Mouse (Mus musculus) heart, postnatal 36 days (tissue): ENCODE data around the gene St3gal2. TPM values are rescaled to one million over a fixed set of nuclear protein-coding genes. Genes with fewer than 3 reads are reported as not detected.
"Not testable (repeated sequence)": the region's sequence is repeated elsewhere in the genome, so short reads cannot be mapped to it uniquely, and the experiment has no call there.

ENCODE experiments used
- DNase-seq, 2 experiments: peaks; one replicate each; pipeline ENCODE4 v3.0.0; 2021 to 2022
- intact Hi-C: fragments of 180-260 bp; cut with DNase I; formaldehyde crosslinking; loops from one replicate; pipeline ENCODE4 v1.15.1; 2025
- total RNA-seq, 2 experiments: library from RNA; stranded (reverse); gene quantifications; 2 replicates each; pipeline ENCODE4 v1.2.3; 2021

St3gal2 gene
- total RNA-seq, 2 experiments from 2014 or later: 27.5 to 28.3 TPM

DNA sequence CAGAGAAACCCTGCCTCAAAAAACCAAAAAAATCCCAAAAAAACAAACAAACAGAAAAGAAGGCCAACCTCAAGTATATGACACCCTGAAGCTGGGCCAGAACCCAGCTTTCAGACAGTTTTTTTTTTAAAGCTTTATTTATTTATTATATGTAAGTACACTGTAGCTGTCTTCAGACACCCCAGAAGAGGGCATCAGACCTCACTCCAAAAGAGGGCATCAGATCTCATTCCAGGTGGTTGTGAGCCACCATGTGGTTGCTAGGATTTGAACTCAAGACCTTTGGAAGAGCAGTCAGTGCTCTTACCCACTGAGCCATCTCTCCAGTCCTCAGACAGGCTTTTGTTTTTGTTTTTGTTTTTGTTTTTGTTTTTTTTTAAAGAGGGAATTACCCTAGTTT, 9.9 kb upstream of the St3gal2 start:
- intact Hi-C loops, DNase-seq: not testable (repeated sequence)

DNA sequence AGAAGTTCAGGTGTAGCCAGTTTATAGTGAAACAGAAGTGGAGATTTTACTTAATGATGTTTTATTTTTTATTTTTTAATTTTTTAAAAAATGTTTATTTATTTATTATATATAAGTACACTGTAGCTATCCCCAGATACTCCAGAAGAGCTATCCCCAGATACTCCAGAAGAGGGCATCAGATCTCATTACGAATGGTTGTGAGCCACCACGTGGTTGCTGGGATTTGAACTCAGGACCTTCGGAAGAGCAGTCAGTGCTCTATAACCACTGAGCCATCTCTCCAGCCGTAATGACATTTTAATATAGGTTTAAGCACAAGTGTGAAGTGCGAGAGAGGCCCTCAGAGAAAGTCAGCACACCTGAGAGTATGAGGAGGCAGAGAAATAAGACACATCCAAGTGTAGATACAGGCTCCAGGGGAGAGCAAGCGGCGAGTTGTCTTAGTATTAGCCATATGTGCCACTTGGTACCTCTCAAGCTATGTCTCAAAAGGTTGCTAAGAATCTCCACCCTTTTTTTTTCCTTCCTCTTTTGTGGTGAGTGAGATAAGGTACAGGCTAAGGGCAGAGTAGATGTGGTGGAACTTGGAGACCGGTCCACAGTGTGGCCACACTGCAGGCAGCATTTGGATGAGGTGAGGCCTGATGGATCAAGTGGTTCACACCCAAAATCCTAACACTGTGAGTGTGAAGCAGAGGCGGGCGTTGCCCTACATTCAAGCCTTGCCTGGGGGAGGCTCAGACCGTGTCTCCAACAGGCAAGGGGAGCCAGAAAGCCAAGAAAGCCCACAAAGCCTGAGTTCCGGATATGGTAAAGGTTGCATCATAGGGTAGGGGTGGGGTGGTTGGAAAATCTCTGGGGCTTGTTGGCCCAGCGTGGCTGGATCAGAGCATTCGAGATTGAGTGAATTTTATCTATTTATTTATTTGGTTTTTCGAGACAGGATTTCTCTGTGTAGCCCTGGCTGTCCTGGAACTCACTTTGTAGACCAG, 7.8 kb upstream of the St3gal2 start:
- intact Hi-C loops: no loop called here
- no peak for DNase-seq

DNA sequence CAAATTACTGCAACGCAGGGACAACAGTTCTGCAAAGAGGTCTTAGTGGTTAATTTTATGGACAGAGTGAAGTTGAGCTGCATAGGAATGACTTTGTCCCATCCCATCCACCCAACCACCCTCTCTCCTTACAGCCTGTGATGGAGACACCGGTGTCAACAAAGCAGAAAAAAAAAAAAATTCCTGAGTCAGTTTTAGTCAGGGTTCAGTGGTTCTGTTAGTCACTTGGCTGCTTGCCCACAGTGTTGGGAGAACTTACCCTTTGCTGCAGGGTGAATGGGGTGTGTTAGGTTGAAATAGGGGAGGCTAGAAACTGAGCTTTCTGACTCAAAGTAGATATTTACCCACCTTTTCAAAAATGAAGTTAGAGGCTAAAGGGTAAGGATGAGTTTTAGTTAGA, 2.3 kb upstream of the St3gal2 start:
- DNase-seq: no peak
- intact Hi-C loops: loop anchor here (5.0 kb wide), 1 partner anchor 80 kb away; the partner anchor contains the start of gene Ddx19a

DNA sequence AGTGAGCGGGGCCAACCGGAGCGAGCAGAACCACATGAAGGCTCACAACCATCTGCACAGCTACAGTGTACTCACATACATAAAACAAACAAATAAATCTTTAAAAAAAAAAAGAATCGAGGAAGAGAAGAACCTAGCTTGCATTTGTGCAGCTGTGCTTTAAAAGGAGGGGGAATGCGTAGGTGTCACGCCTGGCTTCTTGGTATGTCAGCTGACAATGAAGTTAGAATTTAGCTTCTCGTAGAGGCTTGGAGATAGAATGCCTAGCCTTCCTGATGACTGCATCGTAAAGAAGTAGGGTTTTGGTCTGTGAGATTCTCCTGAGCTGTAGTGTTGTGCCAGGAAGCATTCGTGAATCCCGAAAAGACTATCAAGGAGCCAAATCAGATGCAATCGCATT, 1.7 kb upstream of the St3gal2 start:
- intact Hi-C loops: loop anchor here (2.0 to 5.0 kb wide), 2 partner anchors 47 to 79 kb away; partner anchors contain the start of gene Ddx19a
- no peak for DNase-seq

DNA sequence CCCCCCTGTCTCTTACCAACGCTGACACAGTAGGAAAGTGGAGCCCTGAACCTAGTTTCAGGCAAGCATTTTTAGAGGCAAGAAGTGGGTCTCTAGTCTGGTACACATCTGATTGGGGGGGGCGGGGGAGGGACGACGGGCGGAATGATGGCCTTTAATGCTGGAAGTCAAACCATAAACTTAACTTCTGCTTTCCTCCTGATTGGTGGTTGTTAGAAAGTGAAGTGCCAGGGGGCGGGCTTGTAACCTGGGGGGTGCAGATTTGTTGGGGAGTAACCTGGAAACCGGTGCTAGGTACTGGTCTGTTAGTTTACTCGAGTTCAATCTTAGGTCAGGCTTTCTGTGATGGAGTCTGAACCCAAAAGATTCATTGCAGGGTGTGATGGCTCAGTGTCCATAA, 1.3 kb upstream of the St3gal2 start:
- intact Hi-C loops: loop anchor here (2.0 to 5.0 kb wide), 2 partner anchors 46 to 79 kb away; partner anchors contain the start of gene Ddx19a
- no peak for DNase-seq

DNA sequence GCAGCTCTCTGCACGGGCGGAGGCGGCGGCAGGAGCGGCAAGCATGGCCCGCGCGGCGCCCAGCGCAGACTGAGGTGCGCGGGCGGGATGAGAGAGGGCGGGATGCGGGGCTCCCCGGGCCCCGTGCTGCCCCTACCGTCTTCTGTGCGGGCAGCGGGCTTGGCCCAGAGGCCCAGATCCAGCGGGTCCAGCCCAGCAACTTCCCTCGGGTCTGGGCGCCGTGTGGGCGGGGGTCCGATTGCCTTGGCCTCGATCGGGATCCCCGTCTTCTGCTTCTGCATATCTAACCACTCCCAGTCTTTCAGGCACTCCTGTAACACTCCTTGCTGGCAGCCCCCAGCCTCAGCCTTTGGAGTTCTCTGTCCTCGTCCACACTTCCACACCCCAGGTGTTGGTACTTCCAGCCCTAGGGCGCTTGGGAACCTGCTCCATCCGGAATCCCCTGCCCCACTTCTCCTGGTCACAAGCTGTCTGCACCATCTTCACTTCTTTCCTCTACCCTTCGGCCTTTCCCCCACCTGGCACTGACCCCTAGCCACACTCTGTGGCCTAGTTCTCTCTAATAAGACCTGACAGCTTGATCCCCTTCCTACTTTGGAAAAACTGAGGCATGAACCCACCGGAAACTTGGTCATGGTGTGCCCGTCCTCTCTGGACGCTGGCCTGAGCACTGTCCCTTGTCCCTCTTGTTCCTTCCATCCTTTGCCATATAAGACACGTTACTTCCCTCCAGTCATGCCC, 480 bp downstream of the St3gal2 start:
- DNase-seq: no peak
- intact Hi-C loops: no loop called here

DNA sequence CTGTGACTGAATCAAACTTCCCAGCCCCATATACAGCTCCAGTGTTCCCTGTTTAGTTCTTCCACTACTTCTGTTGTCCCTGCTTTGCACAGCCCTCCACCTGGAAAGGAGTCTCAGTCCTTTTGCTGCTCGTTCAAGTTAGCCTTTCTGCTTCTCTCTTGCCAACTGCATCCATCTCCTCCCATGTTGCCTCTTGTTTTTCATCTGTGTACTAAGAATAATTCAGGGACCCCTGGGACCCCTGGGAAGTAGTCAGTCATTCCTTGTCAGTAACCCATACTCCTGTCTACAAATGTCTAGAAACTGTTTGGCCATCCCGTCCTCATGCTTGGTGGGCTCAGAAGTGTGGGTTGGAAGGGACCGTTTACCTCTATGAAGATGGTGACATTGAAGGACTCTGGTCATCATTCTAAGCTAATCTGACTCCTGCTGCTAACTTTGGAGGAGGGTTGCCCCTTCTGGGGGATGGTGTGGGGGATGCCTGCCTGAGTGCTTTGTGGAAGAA, 1.1 kb downstream of the St3gal2 start:
- intact Hi-C loops: no loop called here
- no peak for DNase-seq

DNA sequence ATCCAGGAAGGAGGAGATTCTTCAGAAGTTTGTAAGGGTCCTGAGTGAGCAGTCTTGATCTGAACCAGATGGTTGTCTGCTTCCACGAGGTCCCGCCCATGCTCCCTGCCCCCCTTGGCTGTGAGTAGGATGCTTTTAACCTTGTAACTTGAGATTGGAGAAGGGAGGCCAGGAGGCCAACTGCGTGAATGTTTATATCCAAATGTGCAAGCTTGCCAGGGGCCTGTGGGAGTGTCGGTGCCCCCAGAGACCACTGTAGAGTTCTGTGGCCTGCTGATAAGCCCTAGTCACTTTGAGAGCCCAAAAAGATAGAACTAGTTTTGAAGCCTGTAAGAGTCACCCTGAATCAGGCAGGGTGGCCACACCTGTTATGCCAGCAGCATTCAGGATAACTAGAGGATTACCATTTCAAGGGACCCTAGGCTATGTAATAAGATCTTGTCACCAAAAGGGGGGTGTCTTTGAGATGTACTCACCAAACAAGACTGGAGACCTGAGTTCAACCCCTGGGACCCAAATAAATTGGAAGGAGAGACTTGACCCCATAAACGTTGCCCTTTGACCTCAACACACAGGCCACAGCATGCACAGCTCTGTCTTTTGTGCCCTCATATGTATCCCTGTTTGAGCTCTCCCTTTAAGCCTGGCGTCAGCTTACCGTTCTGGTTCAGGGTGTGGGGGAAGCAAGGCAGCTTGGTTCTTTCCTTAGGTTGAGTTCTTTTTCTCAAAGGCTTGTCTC, 1.9 kb downstream of the St3gal2 start:
- peak in 1 of 2 experiments; percentile 37 for DNase-seq
- intact Hi-C loops: no loop called here

DNA sequence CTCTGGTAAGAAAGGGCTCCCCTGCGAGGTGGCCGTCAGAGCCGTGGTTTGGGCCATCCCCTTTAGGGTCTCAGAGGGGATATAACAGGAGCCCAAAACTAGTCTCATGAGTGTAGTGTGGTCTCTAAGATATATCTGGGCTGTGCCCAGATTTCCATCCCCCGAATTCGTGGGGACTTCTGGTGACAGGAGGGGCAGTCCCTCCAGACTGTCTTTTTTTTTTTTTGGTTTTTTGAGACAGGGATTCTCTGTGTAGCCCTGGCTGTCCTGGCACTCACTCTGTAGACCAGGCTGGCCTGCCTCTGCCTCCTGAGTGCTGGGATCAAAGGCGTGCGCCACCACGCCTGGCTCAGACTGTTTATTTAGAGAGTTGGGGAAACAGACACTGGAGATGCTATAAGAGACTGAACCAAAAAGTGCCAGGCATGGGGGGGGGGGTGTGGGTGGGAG, 6.0 kb downstream of the St3gal2 start:
- no peak for DNase-seq
- intact Hi-C loops: no loop called here

DNA sequence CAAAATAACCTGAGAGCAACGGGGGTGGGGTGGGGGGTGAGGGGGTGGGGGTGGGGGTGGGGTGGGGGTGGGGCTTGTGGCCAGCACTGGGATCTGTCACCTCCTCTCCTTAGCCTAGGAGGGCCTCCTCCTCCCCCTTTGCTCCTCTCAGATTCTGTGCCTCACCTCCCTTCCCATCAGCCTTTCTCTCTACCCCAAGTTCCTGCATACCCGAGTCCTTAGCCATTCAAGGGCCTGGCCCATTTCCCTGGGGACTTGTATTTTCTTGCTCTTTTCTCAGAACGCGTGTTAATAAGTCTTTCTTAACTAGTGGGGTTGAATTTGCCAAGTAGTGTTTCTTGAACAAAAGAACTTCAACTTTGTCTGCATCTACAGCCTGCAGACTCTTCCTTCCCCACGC, 7.0 kb downstream of the St3gal2 start:
- DNase-seq: no peak
- intact Hi-C loops: no loop called here

DNA sequence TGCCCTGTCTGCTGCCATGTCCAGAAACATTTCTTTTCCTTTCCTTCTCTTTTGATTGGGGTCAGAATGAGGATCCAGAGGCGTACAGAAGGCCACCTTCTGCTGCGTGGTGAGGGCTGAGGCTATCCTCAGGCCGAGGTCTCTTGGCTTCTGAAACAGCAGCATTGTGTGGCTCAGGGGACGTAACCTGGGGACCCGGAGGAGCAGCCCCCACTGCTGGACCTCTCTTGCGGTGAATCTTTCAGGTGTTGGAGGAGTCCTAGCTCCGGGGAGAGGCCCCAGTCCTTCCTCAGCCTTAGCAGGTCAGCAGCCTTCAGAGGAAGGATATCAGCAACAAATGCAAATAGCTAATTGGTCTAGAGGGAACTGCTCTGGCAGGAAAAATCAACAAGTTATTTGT, 8.7 kb downstream of the St3gal2 start:
- intact Hi-C loops: no loop called here
- no peak for DNase-seq

DNA sequence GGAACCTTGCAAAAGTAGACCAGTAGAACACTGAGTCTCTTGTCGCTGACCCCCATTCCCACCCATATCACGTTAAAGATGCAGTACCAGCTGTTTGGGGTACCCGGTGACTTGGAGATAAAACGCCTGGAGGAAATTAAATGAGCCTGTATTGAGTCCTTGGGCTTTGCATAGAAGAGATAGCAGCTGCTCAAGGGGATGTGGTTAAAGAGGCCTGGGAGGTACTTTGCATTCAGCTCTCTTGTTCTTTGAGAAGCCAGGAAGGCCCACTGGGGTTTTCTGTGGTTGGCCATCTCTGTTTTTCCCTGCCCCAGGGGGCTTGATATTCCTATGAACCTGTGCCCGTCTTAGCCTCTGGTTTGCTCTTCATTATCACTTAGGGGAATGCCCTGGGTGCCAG, 9.3 kb downstream of the St3gal2 start:
- DNase-seq: no peak
- intact Hi-C loops: no loop called here

DNA sequence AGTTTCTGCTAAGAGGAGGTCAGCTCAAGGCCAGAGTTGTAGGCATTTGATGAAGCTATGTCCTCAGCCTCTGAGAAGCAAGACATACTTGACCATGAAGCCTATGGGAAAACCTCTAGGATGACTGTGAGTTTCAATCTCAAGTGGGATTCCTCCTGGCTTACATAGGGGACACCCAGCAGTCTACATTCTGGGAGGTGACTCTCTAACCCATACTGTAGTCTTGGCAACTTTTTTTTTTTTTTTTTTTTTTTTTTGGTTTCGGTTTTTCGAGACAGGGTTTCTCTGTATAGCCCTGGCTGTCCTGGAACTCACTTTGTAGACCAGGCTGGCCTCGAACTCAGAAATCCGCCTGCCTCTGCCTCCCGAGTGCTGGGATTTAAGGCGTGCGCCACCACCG, 9.9 kb downstream of the St3gal2 start:
- DNase-seq, intact Hi-C loops: not testable (repeated sequence)

DNA sequence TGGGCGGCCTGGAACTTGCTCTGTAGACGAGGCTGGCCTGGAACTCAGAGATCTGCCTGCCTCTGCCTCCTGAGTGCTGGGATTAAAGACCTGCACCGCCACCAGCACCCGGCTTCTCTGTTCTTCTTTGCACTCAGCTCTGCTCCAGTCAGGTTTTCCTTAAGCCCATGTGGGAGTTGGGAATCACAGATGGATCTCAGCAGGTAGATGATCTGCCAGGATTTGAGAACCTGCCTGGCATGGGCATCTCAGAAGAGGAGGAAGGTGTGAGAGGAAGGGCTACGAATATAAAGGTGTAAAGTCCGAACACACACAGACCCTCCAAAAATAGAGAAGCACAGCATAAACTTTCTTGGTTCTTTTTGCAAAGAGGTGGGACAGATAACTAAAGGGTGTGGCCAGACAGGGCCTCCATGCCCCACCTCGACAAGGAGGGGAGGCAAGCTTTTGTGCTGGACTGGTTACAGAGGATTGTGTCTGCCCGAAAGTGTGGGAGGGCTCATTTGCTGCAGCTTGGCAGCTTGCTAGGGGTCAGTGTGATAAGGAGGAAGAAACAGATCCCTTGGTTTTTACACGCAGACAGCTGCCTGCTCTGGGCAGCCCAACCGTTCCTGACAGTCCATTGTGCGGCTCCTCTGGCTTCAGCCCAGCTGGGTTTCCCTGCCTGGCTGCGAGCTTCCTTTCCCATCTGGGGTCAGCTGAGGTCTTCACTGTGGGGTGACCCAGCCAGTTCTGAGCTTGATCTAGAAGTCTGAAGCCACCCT, 11.6 kb downstream of the St3gal2 start:
- intact Hi-C loops: no loop called here
- DNase-seq: peak; percentile 77 to 80

DNA sequence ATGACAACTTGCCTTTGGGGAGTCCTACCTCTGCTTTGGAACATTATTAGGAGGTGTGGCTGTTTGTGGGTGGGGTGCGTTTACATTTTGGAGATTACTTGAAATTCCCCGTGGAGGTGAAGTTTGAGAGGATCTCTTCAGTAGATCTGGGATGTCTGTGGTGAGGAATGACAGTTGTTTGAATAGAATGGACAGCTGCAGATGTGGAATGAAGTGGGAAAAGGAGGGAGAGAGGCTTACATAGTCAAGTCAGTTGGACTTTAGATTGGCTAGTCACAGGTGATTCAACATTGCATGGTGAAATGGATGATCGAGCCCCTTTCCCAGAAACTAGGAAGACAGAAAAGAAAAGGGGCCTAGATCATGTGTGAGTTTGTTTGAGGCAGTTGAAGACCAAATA, 12.7 kb downstream of the St3gal2 start:
- intact Hi-C loops: no loop called here

DNA sequence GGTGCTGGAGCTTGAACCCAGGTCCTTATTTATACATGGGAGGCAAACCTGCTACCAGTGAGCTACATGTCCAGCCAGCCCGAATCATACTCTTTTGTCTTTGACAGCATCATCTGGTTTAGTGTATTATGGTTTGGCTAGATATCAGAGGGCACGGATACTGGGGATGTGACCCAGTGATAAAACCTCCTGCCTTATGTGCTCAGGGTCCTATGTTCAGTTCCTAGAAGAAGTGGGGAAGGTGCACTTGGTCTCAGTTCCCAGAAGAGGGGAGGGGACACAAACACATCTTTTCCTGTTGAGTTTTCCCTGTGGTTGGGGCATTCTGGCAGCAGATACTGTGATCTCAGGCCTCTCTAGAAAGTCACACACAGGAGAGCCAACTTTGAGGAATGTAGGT, 13.6 kb downstream of the St3gal2 start:
- intact Hi-C loops: no loop called here
- DNase-seq: no peak

More for the DNA sequence above, 12.7 kb downstream of the St3gal2 start:
- no peak for DNase-seq

DNA sequence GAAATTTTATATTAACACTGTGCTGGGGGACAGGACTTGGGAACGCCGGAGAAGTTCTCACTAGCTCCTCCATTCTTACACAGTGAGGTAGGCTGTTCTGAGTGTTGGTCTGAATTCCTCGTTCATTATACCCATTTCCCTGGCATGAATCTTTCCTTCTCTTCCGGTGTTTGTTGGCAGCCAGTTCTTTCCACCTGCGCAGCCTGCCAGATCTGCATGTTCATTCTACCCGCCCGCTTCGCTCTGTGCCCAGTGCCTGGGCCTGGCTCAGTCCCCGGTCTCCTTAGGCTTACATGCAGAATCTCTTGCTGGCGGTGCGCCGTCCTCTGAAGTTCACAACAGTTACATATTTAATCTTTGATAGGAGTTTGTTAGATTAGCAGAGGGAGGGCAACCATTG, 16.5 kb downstream of the St3gal2 start:
- intact Hi-C loops: no loop called here
- DNase-seq: peak in 1 of 2 experiments; percentile 42

DNA sequence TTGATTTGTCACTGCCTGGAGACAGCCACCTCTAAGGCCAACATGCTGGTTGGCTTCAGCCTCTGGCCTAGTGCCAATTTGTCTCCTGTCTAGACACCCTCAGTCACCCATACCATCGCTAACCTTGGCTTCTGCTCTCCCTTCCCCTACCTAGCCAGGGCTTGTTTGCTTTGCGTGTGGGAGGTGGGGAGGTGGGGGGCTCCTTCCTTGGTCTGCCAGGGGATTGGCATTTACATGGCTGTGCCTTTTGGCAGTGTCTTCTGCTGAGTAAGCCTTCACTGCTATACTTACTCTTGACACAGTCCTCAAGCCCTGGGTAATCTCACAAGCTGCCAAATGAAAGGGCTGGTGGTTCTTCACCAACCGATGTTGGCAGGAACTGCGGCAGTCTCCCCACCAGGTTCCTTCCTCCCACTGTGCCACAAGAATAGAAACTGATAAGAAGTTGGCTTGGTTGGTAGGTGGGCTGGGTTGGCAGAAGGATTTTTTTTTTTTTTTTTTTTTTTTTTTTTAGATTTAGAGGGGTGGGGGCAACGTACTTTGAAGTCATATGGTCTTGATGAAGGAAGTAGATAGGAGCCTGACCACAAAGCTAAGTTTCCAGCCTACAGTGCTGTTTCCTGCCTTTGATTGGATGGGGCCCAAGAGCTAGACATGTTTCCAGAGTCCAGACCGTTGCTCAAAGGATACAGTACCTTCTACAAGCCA, 19.3 kb downstream of the St3gal2 start:
- intact Hi-C loops: no loop called here
- DNase-seq: peak; percentile 52 to 73
